Mouse (Mus musculus) megakaryocyte, embryonic 14.5 days (primary cell): Measurements from ENCODE around the gene Thbs2.

Experiments used
- FLI1 ChIP-seq: IDR thresholded peaks from 2 replicates; pipeline ENCODE4 v1.6.1; 2012; ENCODE audit warnings: low read length, inconsistent platforms, mixed read lengths
- GATA1 ChIP-seq: IDR thresholded peaks from 3 replicates; pipeline ENCODE4 v1.6.1; 2012; ENCODE audit warnings: mixed read lengths, low read length, inconsistent platforms, borderline replicate concordance

GRCm38 (mm10) chr17:14718801-14719200 is 24.8 kb upstream of the Thbs2 start:
- no peak for TF ChIP-seq GATA1
- TF ChIP-seq FLI1: no peak
